Mouse (Mus musculus): ENCODE data around the gene Phex.

The Phex gene

DNA sequence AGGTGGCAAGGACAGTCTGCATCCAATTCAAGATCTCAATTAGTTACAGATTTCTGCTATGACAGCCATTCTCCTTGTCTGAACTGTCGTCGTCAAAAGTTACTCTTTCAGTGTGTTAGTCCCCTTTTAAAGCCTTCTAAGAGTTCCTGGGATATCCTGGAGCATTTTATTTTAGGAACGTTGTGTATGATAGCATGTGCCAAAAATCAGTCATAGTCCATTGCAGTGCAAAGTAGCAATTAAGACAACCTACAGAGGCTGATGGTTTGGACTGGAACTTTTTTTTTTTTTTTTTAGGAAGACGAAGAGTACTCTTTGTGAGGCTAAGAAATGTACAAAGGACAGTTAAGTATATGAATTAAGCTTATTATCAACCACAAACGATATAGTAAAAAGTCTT lies at the start of gene Phex:
TSS of gene Phex (minus strand) at position 101 of the 400 bp plus-strand sequence.
- no peak for DNase-seq (ENCODE audit: low spot score in 2 of 2)

DNA sequence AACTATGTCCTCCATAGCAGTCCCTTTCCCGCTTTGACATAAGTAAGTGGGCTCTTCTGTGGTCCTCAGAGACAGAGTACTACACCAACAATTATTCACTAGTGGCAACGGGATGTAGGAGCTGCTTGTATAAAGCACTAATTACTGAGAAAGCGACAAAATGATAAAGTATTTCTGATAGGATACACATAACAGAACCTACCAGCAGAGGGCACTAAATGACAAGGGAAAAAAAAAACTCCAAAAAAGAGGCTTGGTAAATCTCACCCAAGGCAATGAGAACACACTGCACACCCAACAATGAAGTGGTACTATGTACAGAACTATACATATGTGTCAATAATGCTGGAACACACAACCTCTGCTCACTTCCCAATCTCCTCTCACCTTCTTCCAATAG lies 47.6 kb upstream of the Phex start:
- DNase-seq (ENCODE audit: low spot score in 2 of 2), result no peak

- peak in 1 of 2 experiments; percentile 67 for DNase-seq (ENCODE audit: low spot score in 2 of 2)
Measured at GRCm38 (mm10) chrX:157454430-157454829, 39.3 kb upstream of the Phex start.

DNA sequence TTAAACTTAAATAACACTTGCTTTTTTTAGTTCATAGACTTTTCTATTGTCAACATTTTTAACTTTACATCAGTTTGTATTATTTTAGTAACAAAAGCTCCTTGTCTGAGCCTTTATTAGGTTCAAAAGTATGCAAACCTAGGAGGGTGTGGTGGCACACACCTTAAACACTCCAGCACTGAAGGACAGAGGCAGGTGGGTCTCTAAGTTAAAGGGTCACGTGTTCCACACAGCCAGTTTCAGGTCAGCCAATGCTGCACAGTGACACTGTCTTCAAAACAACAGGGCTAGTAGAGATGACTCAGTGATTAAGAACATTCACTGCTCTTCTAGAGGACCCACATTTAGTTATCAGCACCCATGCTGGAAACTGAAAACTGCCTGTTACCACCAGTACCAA lies 33.9 kb upstream of the Phex start:
- DNase-seq (ENCODE audit: low spot score in 2 of 2), result no peak

- no peak for DNase-seq (ENCODE audit: low spot score in 2 of 2)
Measured at GRCm38 (mm10) chrX:157447431-157447830, 32.3 kb upstream of the Phex start.

GRCm38 (mm10) chrX:157434768-157435167 lies 19.7 kb upstream of the Phex start:
- no peak for DNase-seq (ENCODE audit: low spot score in 2 of 2)

DNA sequence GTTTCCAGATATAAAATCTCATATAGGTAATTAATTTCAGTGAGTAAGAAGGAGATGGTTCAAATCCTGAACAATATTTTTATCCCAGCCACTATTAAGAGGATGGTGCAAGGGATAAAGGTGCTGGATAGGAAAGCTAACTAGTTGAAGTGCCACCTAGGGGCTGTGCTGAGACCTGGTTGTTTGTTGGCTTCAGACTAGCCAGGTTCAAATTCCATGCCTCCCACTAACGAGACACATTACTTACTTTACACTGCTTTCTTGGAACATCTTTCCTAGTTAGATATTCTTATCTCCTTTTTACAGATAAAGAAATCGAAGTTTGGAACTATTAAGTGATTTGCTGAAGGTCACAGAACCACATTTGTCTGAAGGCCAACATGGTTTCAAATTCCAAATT lies 4.3 kb upstream of the Phex start:
- DNase-seq (ENCODE audit: low spot score in 2 of 2), result no peak

- DNase-seq (ENCODE audit: low spot score in 2 of 2), result no peak
Measured at GRCm38 (mm10) chrX:157404919-157405318, 10.2 kb downstream of the Phex start.

- peak in 1 of 2 experiments; percentile 2 for DNase-seq (ENCODE audit: low spot score in 2 of 2)
Measured at GRCm38 (mm10) chrX:157391241-157391640, 23.9 kb downstream of the Phex start.

DNA sequence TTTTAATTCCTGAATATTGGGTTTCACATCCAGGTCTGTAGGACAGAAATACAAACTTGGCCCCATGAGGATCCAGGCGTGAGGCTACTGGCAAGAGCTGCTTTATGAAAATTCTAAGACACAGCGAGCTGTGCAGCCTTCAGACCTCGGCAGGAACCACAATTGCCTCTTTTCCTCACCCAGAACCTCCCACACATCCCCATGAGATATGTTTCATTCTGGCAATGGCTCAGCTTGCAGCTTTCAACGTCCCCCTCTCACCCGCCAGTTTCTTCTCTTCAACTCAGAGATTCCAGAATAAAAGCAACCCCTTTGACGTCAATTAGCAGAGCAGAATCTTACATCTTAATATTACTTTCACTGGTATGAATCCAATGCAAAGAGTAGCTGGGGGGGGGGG lies 25.0 kb downstream of the Phex start:
- peak in 1 of 2 experiments; percentile 14 for DNase-seq (ENCODE audit: low spot score in 2 of 2)

- DNase-seq (ENCODE audit: low spot score in 2 of 2), result peak in 1 of 2 experiments; percentile 34
Measured at GRCm38 (mm10) chrX:157388419-157388818, 26.7 kb downstream of the Phex start.

DNA sequence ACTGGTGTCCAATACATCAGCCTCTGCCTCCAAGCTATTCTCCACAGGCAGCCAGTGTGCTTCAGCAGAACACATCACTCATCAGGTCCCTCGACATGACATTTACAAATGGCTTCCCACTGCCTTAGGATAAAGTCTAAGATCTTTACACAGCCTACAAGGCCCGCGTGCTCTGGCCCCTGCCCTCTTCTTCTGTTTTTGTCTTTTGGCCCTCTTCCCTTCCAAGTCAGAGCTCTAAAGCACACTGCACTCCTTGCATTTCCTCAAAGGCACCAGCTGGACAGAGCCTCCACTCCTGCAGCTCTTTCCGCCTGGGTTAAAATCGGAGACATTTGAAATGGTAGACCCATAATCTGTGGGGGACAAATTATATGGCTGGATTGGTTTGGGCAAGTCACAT lies 28.1 kb downstream of the Phex start:
- DNase-seq (ENCODE audit: low spot score in 2 of 2), result no peak

DNA sequence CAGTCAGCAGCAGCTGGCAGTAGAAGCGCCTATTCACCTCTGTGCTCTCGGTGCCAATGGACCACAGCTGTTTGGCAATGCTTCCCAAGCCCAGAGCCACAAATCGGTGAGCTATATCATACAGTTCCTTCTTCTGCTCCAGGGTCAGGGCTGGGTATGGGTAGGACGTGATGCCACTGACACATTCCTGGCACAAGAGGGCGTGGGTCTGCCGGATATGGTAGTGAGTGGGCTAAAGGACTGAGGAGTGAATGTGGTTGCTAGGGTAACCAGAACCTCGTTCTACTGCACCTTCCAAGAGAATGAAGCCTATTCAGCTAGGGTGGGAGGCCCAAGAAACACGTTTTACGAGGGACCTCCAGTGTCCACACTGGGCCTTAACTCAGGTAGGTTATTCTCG lies 36.3 kb downstream of the Phex start:
- DNase-seq (ENCODE audit: low spot score in 2 of 2), result no peak

GRCm38 (mm10) chrX:157377456-157377855 lies 37.7 kb downstream of the Phex start:
- DNase-seq (ENCODE audit: low spot score in 2 of 2), result no peak

GRCm38 (mm10) chrX:157373873-157374272 lies 41.2 kb downstream of the Phex start:
- DNase-seq (ENCODE audit: low spot score in 2 of 2), result no peak

- no peak for DNase-seq (ENCODE audit: low spot score in 2 of 2)
Measured at GRCm38 (mm10) chrX:157369166-157369565, 45.9 kb downstream of the Phex start.

GRCm38 (mm10) chrX:157355521-157355920 lies 59.6 kb downstream of the Phex start:
- DNase-seq (ENCODE audit: low spot score in 2 of 2), result no peak

DNA sequence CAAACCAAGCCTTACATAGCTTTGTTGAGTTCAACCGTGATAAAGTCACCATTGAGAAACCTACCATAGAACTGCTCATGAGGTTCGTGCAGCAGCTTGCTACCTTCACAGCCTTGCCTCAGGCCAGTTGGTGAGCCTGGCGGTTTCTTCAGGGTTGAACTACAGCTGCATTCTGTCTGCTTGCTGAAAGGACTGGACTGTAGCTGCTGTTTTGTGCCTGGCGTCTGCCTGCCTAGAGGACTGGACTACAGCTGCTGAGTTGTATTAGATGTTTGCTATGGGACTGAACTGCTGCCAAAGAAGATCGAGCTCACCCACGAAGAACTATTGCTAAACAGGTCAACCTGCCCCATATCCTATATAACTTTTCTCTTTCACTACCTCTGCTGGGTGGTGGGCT lies 68.9 kb downstream of the Phex start:
- DNase-seq (ENCODE audit: low spot score in 2 of 2), result no peak

DNA sequence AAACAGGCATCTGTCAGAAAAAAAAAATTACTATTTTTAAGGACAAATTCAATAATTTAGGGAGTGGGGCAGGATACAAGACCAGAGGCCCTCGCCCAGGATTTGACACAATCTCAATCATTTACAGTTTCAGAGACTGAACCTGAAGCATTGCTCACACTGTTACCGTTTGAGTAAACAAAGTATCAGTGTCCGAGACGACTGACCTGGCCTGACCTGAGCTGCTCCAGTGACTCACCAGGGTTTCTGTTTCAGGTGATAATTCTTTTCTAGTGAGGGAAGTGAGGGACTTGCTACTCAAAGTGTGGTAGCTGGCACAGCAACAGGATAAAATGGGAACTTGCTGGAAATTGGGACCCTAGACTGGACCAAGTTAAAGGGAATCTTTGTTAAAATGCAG lies 80.4 kb downstream of the Phex start:
- DNase-seq (ENCODE audit: low spot score in 2 of 2), result no peak

DNA sequence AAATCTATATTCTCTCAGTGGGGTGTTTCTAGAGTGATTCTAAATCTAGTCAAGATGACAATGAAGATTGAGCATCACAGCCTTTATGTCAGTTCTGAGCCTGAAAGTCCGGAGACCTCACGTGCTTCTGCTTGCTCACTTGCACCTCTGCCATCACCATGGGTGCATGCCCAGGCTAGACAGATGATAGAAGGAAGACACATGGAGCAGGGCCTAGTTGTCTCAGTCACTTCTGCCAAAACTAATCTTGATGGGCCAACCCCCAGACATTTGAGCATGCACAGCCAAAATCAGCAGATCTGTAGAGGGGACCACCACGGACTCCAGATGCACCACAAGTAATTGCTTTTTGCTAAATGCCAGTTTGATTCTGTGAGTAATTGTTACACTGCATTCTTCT lies 85.3 kb downstream of the Phex start:
- DNase-seq (ENCODE audit: low spot score in 2 of 2), result no peak

DNA sequence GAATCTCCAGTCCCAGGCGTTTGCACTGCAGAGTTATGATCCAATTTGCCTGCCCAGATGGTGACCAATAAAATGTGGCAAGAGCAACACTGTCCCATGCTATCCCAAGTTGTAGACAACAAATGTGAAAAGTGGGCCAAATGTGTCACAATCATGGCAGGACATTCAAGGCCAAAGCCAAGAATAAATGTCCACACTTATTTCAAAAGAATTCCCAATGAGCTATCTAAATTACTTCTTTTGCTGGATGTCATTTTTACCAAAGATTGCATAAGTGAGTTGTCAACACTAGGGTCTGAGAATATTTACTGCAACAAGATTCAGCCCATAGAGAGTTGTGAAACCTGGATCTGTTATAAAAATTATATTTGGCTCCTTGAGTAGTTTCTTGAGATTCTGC lies 86.7 kb downstream of the Phex start:
- no peak for DNase-seq (ENCODE audit: low spot score in 2 of 2)

- no peak for DNase-seq (ENCODE audit: low spot score in 2 of 2)
Measured at GRCm38 (mm10) chrX:157327756-157328155, 87.4 kb downstream of the Phex start.

GRCm38 (mm10) chrX:157324396-157324795 lies 90.7 kb downstream of the Phex start:
- DNase-seq (ENCODE audit: low spot score in 2 of 2), result no peak

- no peak for DNase-seq (ENCODE audit: low spot score in 2 of 2)
Measured at GRCm38 (mm10) chrX:157310331-157310730, 104.8 kb downstream of the Phex start.

DNA sequence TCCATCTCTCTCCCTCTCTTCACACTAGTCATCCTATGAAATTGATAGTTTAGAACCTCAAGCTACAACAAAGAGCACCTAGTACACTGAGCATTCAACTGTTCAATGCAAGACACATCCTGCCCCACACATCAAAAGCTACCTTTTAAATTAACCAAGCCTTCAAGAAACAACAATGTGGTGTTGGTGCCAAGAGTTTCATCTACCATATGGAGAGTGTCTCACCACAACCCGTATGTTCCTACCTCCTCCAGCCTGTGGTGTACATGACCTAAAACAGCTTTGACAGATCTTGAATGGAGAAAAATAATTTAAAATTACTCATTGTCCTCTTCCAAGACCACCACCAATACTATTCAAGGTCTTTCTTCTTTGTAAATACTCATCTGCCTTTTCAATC lies 106.9 kb downstream of the Phex start:
- DNase-seq (ENCODE audit: low spot score in 2 of 2), result no peak
